Mouse (Mus musculus) stomach, embryonic 14.5 days (tissue): ENCODE results near the gene Pdxdc1. TPM values are rescaled to one million over a fixed set of nuclear protein-coding genes. Genes with fewer than 3 reads are reported as not detected.
"Not testable (repeated sequence)": the region's sequence is repeated elsewhere in the genome, so short reads cannot be mapped to it uniquely, and the experiment has no call there.

ENCODE experiments used
- ATAC-seq: fragments of 200-750 bp; cut with Nextera tagmentation; 2 replicates; pipeline ENCODE4 v1.8.0; 2017; ENCODE audit warnings: low read depth, moderate TSS enrichment; ENCODE audit not compliant: insufficient number of reproducible peaks, insufficient read depth, low FRiP score
- H3K27ac ChIP-seq: fragments of 300-500 bp; sonication (generic); 2 replicates; pipeline ENCODE4 v1.5.1; 2014; ENCODE audit warnings: mild to moderate bottlenecking, low read length, moderate library complexity, mixed read lengths
- H3K27me3 ChIP-seq: fragments of 300-500 bp; sonication (generic); 2 replicates; pipeline ENCODE4 v1.6.1; 2014; ENCODE audit warnings: low read length, control low read depth, mixed read lengths; ENCODE audit not compliant: control insufficient read depth, insufficient read depth
- H3K36me3 ChIP-seq: fragments of 300-500 bp; sonication (generic); 2 replicates; pipeline ENCODE4 v1.6.1; 2014; ENCODE audit warnings: mild to moderate bottlenecking, control low read depth, low read length, moderate library complexity, mixed read lengths; ENCODE audit not compliant: control insufficient read depth, insufficient read depth
- H3K4me1 ChIP-seq: fragments of 300-500 bp; sonication (generic); 2 replicates; pipeline ENCODE4 v1.6.1; 2014; ENCODE audit warnings: low read length, control low read depth, mixed read lengths; ENCODE audit not compliant: control insufficient read depth, insufficient read depth
- H3K4me2 ChIP-seq: fragments of 300-500 bp; sonication (generic); replicated peaks from 2 replicates; pipeline ENCODE4 v1.6.1; 2014; ENCODE audit warnings: low read depth, low read length, control low read depth
- H3K4me3 ChIP-seq: fragments of 300-500 bp; sonication (generic); 2 replicates; pipeline ENCODE4 v1.5.1; 2014; ENCODE audit warnings: low read depth, low read length, control low read depth
- H3K9ac ChIP-seq: fragments of 300-500 bp; sonication (generic); replicated peaks from 2 replicates; pipeline ENCODE4 v1.6.1; 2014; ENCODE audit warnings: low read depth, mild to moderate bottlenecking, control low read depth, low read length, moderate library complexity, mixed read lengths
- H3K9me3 ChIP-seq: fragments of 300-500 bp; sonication (generic); 2 replicates; pipeline ENCODE4 v1.6.1; 2016; ENCODE audit warnings: low read depth, low read length, control low read depth; ENCODE audit not compliant: control insufficient read depth
- WGBS: fragments of 180-500 bp; shearing (Covaris S2); extraction: QIAGEN DNeasy Blood & Tissue Kit; methylation state at CpG from one replicate; pipeline ENCODE4 v1.1.7; 2014; 5-methylcytosine and 5-hydroxymethylcytosine counted together
- microRNA-seq: library from miRNA; unstranded; fragments of <30 nt; microRNA quantifications from one replicate; pipeline ENCODE4, GENCODE M21; 2016
- polyA plus RNA-seq: library from polyadenylated mRNA; unstranded; fragments of >200 nt; fragmentation: Nextera tagmentation; extraction: Ambion mirVana; gene quantifications from 2 replicates; pipeline ENCODE4 v1.2.1, GENCODE M21; 2014

Pdxdc1 gene
- polyA plus RNA-seq, 1 experiment from 2014 or later: 103 TPM

GRCm38 (mm10) chr16:13801231-13801630, 101.7 kb downstream of the Pdxdc1 start:
- no peak overlapping the region for H3K4me3 ChIP-seq
- H3K4me1 ChIP-seq: no peaks in the 10 kb centered on the region
- 94% methylated on average over 4 of the region's 4 CpGs for WGBS
- no peak overlapping the region for H3K4me2 ChIP-seq
- H3K36me3 ChIP-seq: peaks cover 73% of the 10 kb centered on the region
- ATAC-seq: no peak
- no peak overlapping the region for H3K27ac ChIP-seq
- no peak overlapping the region for H3K9ac ChIP-seq
- H3K27me3 ChIP-seq: no peaks in the 10 kb centered on the region
- no peaks in the 10 kb centered on the region for H3K9me3 ChIP-seq

GRCm38 (mm10) chr16:13796746-13797175, 106.2 kb downstream of the Pdxdc1 start:
- H3K9ac ChIP-seq: no peak overlapping the region
- H3K4me2 ChIP-seq: no peak overlapping the region
- no peaks in the 10 kb centered on the region for H3K27me3 ChIP-seq
- H3K9me3 ChIP-seq: no peaks in the 10 kb centered on the region
- no peaks in the 10 kb centered on the region for H3K4me1 ChIP-seq
- peaks cover 80% of the 10 kb centered on the region for H3K36me3 ChIP-seq
- H3K27ac ChIP-seq: no peak overlapping the region
- H3K4me3 ChIP-seq: no peak overlapping the region
- WGBS: 89% methylated on average over 5 of the region's 5 CpGs
- no peak for ATAC-seq

DNA sequence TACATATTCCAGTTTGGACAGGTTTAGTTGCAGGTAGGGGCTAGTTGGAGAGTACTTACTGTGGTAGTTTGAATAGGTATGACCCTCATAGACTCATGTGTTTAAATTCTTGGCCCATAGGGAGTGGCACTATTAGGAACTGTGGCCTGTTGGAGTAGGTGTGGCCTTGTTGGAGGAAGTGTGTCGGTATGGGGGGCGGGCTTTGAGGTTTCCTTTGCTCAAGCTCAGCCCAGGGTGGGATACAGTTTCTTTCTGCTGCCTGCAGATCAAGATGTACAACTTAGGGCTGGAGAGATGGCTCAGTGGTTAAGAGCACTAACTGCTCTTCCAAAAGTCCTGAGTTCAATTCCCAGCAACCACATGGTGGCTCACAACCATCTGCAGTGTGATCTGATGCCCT, 109.5 kb downstream of the Pdxdc1 start:
- peaks cover 78% of the 10 kb centered on the region for H3K36me3 ChIP-seq

DNA sequence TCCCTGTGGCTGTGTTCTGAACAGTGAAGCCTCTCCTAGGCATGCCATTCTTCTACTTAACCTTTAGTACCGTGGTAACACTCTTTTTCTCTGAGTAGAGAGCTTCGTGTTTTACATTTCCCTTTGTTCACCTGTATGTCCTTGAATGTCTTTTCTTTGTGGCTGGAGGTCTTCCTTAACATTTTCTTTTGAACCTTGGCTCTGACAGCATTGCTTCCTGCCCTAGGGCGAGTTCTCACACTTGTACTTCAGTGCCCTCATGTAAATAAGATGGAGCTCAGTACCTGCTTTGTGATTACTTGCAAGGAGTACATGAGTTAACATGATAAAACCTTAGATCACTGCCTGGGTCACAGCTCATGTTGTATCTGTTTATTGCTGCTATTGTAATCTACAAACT, 117.0 kb downstream of the Pdxdc1 start:
- H3K4me2 ChIP-seq: no peak overlapping the region
- no peak overlapping the region for H3K9ac ChIP-seq
- H3K27ac ChIP-seq: no peak overlapping the region
- H3K36me3 ChIP-seq: peaks cover 48% of the 10 kb centered on the region
- no peaks in the 10 kb centered on the region for H3K9me3 ChIP-seq
- H3K4me3 ChIP-seq: no peak overlapping the region
- H3K27me3 ChIP-seq: no peaks in the 10 kb centered on the region
- ATAC-seq: no peak
- 89% methylated on average over 3 of the region's 3 CpGs for WGBS
- peaks cover 7% of the 10 kb centered on the region for H3K4me1 ChIP-seq

More for the DNA sequence above, 109.5 kb downstream of the Pdxdc1 start:
- not testable (repeated sequence) for H3K4me1 ChIP-seq, H3K4me2 ChIP-seq, H3K9me3 ChIP-seq, ATAC-seq, H3K27ac ChIP-seq, H3K9ac ChIP-seq, H3K4me3 ChIP-seq, H3K27me3 ChIP-seq
- WGBS: 91% methylated on average over 2 of the region's 2 CpGs

Small RNA genes within 50 kb of the gene (microRNA-seq; reads per million reads assigned to microRNA genes)
- gene Gm27734: not detected

Other genes with a start within 250 kb of the Pdxdc1 start
- gene Parn, start 235.0 kb downstream of the Pdxdc1 start, polyA plus RNA-seq: 36.8 and 41.7 TPM in 2 replicates
- 53.8 and 54.9 TPM in 2 replicates for gene Bfar, start 231.3 kb downstream of the Pdxdc1 start, polyA plus RNA-seq
- gene 3110001I22Rik, start 231.2 kb downstream of the Pdxdc1 start, polyA plus RNA-seq: 6.5 and 7.2 TPM in 2 replicates
- 20.7 and 27.3 TPM in 2 replicates for gene Pla2g10, start 172.1 kb downstream of the Pdxdc1 start, polyA plus RNA-seq
- 57.1 and 57.7 TPM in 2 replicates for gene Rrn3, start 122.4 kb downstream of the Pdxdc1 start, polyA plus RNA-seq
- 189 and 216 TPM in 2 replicates for gene Ntan1, start 84.3 kb downstream of the Pdxdc1 start, polyA plus RNA-seq
- gene Mpv17l, start within 50 bp of the Pdxdc1 start, polyA plus RNA-seq: 6.9 and 9.7 TPM in 2 replicates
- gene 2900011O08Rik, start 83.5 kb upstream of the Pdxdc1 start, polyA plus RNA-seq: 2.5 and 3.2 TPM in 2 replicates
- not detected in 2 replicates for gene Ifitm7, start 83.8 kb upstream of the Pdxdc1 start, polyA plus RNA-seq